Mouse (Mus musculus) thymus, postnatal 10 days (tissue): Measurements from ENCODE around the gene Trappc3l.
A peak's percentile ranks its signal among the peaks of the same experiment; 100 is the strongest.
"Not testable (repeated sequence)": the region's sequence is repeated elsewhere in the genome, so short reads cannot be mapped to it uniquely, and the experiment has no call there.

Experiments
- DNase-seq, 2 experiments: peaks; one replicate each; pipeline ENCODE4 v3.0.0; 2021; ENCODE audit warnings: low spot score in 2 of 2

Trappc3l gene

DNA sequence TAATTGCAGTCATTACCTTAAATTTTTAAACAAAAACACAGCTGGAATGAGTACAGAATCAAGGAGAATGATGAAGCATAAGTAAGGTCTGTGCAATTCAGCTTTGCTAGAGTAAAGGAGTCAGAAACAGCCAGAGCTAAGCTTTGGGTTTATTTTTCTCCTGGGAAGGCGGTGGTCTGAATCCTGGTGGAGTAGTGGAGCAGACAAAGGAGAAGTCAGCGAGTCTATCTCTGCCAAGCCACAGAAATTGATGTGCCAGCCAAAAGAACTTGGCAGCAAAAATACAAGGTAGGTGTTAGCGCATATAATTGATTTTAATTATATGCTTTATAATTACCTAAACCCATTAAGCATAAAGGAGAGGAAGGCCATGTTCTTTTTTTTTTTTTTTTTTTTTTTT, at the start of gene Trappc3l:
Gene Trappc3l, plus strand, starts transcription at position 197 of the 400 bp plus-strand sequence.
- DNase-seq, result no peak

GRCm38 (mm10) chr10:33996686-33997085, 40.7 kb upstream of the Trappc3l start:
- DNase-seq, result not testable (repeated sequence)

GRCm38 (mm10) chr10:33998397-33998796, 39.0 kb upstream of the Trappc3l start:
- no peak for DNase-seq

GRCm38 (mm10) chr10:34012581-34012980, 24.8 kb upstream of the Trappc3l start:
- DNase-seq, result no peak

DNA sequence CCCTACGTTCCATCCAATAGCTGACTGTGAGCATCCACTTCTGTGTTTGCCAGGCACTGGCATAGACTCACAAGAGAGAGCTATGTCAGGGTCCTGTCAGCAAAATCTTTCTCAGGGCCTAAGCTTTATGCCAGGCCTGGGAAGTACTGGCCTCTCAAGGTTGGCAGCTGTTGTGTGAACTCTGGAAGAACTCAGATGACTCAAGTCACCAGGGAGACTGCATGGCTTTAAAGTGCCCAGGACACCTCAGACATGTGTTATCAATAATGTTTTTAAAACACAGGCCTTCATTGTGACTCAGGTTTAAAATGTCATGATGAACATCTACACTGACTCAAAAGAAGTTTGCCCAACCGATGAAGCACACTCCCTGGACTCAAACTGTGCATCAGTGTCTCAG, 24.2 kb upstream of the Trappc3l start:
- DNase-seq, result no peak

- DNase-seq, result peak in 1 of 2 experiments; percentile 16
Measured at GRCm38 (mm10) chr10:34018746-34019301, 18.6 kb upstream of the Trappc3l start.

GRCm38 (mm10) chr10:34019302-34020075, 17.9 kb upstream of the Trappc3l start, which contains the start of gene Rwdd1:
Gene Rwdd1, minus strand, starts transcription at chr10:34019624.
- peak; percentile 94 to 96 for DNase-seq

DNA sequence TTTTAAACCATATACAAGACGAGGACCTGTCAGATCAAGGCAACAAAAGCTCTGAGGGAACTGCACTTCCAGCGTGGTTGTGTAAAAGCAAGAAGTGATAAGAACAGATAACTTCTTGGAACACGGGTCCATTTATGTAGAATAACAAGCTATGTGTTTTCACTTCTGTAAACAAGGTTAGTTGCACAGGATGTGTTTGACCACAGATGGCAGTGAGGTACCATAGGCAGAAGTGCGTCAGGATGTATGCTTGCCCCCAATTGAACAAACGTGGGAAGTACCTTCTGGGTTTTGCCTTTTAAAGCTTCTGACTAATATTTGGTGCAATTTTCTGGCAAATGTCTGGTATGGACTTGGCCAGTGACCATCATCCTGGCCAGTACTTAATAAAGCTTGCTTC, 7.1 kb upstream of the Trappc3l start:
- DNase-seq, result no peak

- peak; percentile 45 to 75 for DNase-seq
Measured at GRCm38 (mm10) chr10:34033630-34034305, 3.6 kb upstream of the Trappc3l start.

DNA sequence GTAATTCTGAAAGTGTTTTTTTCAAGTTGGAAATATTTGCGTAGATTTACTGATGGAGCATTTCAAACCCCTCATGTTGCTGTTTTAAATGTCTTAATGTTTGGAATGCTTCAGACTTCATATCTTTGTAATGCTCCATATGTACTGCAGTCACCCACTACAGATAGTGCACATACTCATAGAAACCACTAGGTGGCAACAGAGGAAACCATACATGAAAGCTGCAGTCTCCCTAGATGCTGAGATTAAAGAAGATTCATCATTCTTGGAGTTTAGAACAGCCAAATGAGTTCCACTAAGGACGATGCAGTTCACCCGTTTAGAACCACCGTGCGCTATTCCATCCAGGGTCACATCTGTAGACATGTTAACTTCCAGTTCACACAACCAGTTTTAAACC, 810 bp upstream of the Trappc3l start:
- DNase-seq, result peak in 1 of 2 experiments; percentile 9

GRCm38 (mm10) chr10:34044210-34044609, 6.8 kb downstream of the Trappc3l start, which contains the start of gene Calhm4:
Gene Calhm4, minus strand, starts transcription at chr10:34044310.
- no peak for DNase-seq

GRCm38 (mm10) chr10:34053987-34054386, 16.6 kb downstream of the Trappc3l start:
- DNase-seq, result no peak

DNA sequence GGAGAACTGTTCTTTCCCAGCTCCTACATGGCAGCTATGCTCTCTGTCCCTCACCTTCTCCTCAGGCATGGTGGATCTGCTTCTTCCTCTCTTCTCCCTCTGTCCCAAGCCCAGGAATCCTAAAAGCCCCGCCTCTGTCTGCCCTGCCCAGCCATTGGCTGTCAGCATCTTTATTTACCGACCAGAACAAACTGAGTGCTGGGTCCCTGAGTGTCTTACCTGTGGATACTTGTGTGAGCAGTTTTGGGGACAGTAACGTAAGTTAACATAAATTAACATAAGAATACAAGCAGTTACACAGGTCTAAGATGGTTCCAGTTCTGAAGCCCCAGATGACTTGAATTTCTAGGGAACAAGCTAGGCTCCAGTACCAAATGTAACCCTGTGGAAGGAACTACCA, 29.2 kb downstream of the Trappc3l start:
- DNase-seq, result no peak

GRCm38 (mm10) chr10:34069606-34070005, 32.2 kb downstream of the Trappc3l start:
- DNase-seq, result no peak

DNA sequence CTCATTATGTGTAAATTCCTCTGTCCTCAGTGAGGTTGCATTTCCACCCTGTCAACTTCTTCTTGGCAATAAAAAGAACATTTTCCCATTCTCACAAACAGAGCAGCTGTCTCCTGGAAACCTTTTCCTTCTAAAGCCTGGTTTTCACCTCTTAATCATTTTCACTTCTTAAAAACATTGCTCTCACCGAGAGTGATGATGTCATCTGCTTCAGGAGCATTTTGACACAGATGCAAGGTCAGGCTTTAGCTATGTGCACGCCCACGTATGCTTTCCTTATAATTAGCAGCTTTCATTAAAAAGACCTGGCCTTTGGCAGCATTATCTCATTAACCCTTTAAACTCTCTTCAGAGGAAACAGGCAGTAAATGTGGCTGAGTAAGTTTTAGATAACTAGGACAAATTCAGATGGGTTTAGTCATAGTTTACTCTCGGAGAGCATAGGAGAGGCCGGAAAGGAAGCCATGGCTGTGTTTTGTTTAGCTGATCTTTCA, 33.6 kb downstream of the Trappc3l start:
- no peak for DNase-seq

- no peak for DNase-seq
Measured at GRCm38 (mm10) chr10:34071650-34072049, 34.3 kb downstream of the Trappc3l start.

DNA sequence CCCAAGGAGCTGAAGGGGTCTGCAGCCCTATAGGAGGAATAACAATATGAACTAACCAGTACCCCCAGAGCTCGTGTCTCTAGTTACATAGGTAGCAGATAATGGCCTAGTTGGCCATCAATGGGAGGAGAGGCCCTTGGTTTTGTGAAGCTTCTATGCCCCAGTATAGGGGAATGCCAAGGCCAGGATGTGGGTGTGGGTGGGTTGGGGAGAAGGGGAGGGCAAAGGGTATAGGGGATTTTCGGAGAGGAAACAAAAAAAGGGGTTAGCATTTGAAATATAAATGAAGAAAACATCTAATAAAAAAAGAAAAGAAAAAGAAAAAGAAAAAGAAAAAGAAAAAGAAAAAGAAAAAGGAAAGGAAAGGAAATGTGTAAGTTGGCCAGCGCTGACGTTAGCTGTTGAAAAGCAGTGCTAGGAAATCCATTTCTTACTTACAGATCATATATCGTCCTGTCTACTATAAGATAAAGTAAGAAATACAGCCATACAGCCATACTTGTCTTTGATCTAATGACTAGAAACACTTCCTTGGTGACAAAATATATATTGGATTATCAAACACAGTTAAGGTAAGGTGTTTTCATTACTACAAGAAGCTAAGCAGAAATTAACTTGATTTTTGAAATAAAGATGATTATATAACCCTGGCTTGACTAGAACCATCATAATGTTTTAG, 37.3 kb downstream of the Trappc3l start:
- no peak for DNase-seq

DNA sequence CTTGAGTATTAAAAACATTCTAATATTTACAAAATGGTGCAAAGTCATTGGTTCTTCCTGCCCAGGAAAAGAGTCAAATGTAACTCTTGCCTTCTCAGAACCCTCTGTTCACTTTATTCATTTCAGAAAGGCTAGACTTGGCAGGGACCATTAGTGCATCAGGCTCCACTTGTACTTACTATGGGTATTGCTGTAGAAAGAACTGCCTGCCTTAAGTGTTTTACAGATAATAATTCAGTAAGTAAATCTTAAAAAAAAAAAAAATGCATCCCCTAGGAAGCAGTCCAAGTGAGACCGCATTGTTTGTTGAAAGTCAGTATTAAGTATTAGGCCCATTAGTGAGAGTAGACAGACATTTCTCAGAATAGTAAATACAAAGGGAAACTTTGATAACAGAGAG, 49.1 kb downstream of the Trappc3l start:
- DNase-seq, result no peak

DNA sequence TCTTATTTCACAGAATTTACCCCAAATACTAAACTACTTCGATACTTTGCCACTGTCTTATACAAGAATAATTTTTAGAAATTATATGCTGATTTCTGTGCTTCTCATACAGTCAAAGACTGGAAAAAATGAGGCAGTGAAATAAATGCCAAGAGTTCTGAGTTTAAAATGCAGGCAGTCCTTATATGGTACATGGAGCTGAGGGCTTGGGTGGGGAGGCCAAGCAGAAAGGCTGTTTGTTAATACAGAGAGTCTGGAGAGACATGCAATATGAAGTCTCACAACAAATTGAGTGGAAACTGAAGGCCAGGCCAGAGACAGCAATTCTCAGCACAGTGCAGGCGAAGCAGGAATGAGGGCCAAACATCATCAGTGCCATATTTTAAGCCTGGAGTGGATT, 51.1 kb downstream of the Trappc3l start:
- no peak for DNase-seq

DNA sequence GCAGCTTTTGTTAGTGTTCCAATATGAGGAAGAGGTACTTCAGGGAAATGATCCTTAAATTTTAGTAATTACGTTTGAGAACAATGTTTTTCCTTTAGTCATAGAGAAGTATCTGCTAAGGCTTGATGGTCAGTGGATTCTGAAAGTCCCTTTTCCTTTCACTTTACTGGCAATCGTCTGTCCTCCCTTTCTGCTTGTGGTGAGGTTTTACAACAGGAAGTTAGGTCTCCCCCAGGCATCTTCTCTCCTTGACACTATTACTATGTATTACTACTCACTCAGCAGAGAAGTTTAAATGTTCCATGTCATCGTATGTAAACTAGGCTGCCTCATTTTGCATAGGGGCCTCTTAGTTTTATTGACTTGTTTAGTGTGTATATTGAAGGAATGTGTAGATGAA, 52.1 kb downstream of the Trappc3l start:
- no peak for DNase-seq

DNA sequence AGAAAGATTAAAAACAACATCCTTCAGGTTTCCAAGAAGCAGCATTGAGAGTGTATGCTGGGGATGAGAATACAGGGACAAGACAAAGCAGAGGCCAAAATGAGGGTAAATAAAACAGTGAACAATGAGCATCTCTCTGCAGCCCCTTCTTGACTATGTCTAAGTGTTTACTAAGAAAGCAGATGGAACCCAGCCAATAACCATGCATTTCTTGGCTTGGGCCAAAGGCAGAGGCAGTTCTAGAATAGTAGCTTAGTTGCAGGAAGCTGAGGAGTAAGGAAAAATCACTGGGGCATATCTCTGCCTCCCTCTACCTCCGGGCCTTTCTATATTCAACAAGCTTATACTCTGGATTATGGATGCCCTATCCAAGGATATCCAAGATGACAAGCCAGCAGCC, 53.1 kb downstream of the Trappc3l start:
- DNase-seq, result no peak

GRCm38 (mm10) chr10:34091888-34092287, 54.5 kb downstream of the Trappc3l start:
- no peak for DNase-seq
